In genomic region chr4:121215489-121215888, GRCm38 (mm10) we compare ENCODE assay signal across 8 mouse cellular contexts. TPM values are rescaled to one million over a fixed set of nuclear protein-coding genes. Genes with fewer than 3 reads are reported as not detected.
A peak's percentile ranks its signal among the peaks of the same experiment; 100 is the strongest.
DNase-seq lines count a peak whose midpoint lies in the region; ATAC-seq and TF ChIP-seq lines count a peak whose summit lies in the region.

No protein-coding gene starts in this region.

- no peaks in the 10 kb centered on the region for H3K36me3 ChIP-seq in ES-Bruce4 (ENCODE audit: control insufficient read depth, insufficient read depth, low read length, poor library complexity, severe bottlenecking)
- H3K36me3 ChIP-seq in forebrain, embryonic 16.5 days (ENCODE audit: control insufficient read depth, insufficient read depth) = no peaks in the 10 kb centered on the region
- no peaks in the 10 kb centered on the region for H3K36me3 ChIP-seq in liver, postnatal 0 days (replicated peaks; ENCODE audit: insufficient read depth, low read length)

- 22% methylated on average over 5 of the region's 5 CpGs for WGBS in forebrain, embryonic 16.5 days
- 29% methylated on average over 5 of the region's 5 CpGs for WGBS in liver, postnatal 0 days (ENCODE audit: insufficient replicate concordance)

- no peaks in the 10 kb centered on the region for H3K4me1 ChIP-seq in ES-Bruce4 (ENCODE audit: control insufficient read depth, insufficient read depth, low read length)
- peaks cover 20% of the 10 kb centered on the region for H3K4me1 ChIP-seq in forebrain, embryonic 16.5 days (replicated peaks; ENCODE audit: control insufficient read depth, insufficient read depth, low read length)
- H3K4me1 ChIP-seq in liver, postnatal 0 days (ENCODE audit: insufficient read depth) = peaks cover 22% of the 10 kb centered on the region

- no peak for TF ChIP-seq CTCF in ES-Bruce4 (IDR thresholded peaks at IDR 0.05; ENCODE audit: low read depth, low read length)
- TF ChIP-seq CTCF in liver, postnatal 0 days (IDR thresholded peaks at IDR 0.05; ENCODE audit: low read depth) = no peak

- peak overlapping the region; percentile 37 for H3K4me3 ChIP-seq in ES-Bruce4 (ENCODE audit: low read depth, low read length)
- H3K4me3 ChIP-seq in forebrain, embryonic 16.5 days (replicated peaks; ENCODE audit: low read length) = peak overlapping the region; percentile 96
- peak overlapping the region; percentile 98 for H3K4me3 ChIP-seq in liver, postnatal 0 days (ENCODE audit: low read depth, low read length)

- H3K27me3 ChIP-seq in ES-Bruce4 (ENCODE audit: control insufficient read depth, insufficient read depth, low read length, poor library complexity, severe bottlenecking) = no peaks in the 10 kb centered on the region
- peaks cover 7% of the 10 kb centered on the region; the same call in 1 of the 2 replicates for H3K27me3 ChIP-seq in forebrain, embryonic 16.5 days (replicated peaks; ENCODE audit: control insufficient read depth, insufficient read depth, low read length)
- no peaks in the 10 kb centered on the region for H3K27me3 ChIP-seq in liver, postnatal 0 days (ENCODE audit: insufficient read depth, low read length)

- TF ChIP-seq EP300 in ES-Bruce4 (IDR thresholded peaks at IDR 0.05; ENCODE audit: insufficient read depth, low read depth, low read length) = no peak
- no peak for TF ChIP-seq EP300 in liver, postnatal 0 days (IDR thresholded peaks at IDR 0.05; ENCODE audit: low read depth)

- DNase-seq in cerebellum, adult 11-12 months = peak; percentile 36
- no peak for DNase-seq in liver, postnatal 0 days
- no peak for DNase-seq in ovary, adult 18-20 months (ENCODE audit: low spot score)
- no peak for DNase-seq in thymus, postnatal 4 days
- DNase-seq in embryo, embryonic 10 days (ENCODE audit: low spot score) = no peak

- peak overlapping the region; percentile 21 for H3K27ac ChIP-seq in ES-Bruce4 (ENCODE audit: insufficient read depth, low read length)
- peak overlapping the region; percentile 84 for H3K27ac ChIP-seq in forebrain, embryonic 16.5 days (ENCODE audit: low read length)
- H3K27ac ChIP-seq in liver, postnatal 0 days (ENCODE audit: low read depth) = no peak overlapping the region

- 0 out of 2 replicates have a peak overlapping the region, but pooled peaks have one; percentile 11 for H3K9ac ChIP-seq in ES-Bruce4 (ENCODE audit: low read depth, poor library complexity, severe bottlenecking)
- H3K9ac ChIP-seq in forebrain, embryonic 16.5 days (replicated peaks; ENCODE audit: low read depth, low read length) = peak overlapping the region; percentile 67
- no peak overlapping the region; the same call in 1 of the 2 replicates for H3K9ac ChIP-seq in liver, postnatal 0 days (replicated peaks)

- H3K9me3 ChIP-seq in ES-Bruce4 (replicated peaks; ENCODE audit: control insufficient read depth, insufficient read depth, low read length, poor library complexity, severe bottlenecking) = no peaks in the 10 kb centered on the region
- no peaks in the 10 kb centered on the region for H3K9me3 ChIP-seq in forebrain, embryonic 16.5 days (ENCODE audit: control insufficient read depth, low read length)
- no peaks in the 10 kb centered on the region for H3K9me3 ChIP-seq in liver, postnatal 0 days (ENCODE audit: low read length)

- no peak for ATAC-seq in cerebellum, adult (ENCODE audit: insufficient number of reproducible peaks, low FRiP score, low TSS enrichment)
- ATAC-seq in forebrain, embryonic 16.5 days = peak; percentile 32; the same call in 1 of the 2 replicates
- no peak for ATAC-seq in liver, postnatal 0 days

- no peak for TF ChIP-seq POLR2A in ES-Bruce4 (IDR thresholded peaks at IDR 0.05; ENCODE audit: insufficient read depth, low read length)

- peak overlapping the region; percentile 64 for H3K4me2 ChIP-seq in forebrain, embryonic 16.5 days (ENCODE audit: low read length)
- H3K4me2 ChIP-seq in liver, postnatal 0 days (ENCODE audit: low read depth, low read length) = peak overlapping the region; percentile 62

RNA-seq across cellular contexts. Expression of gene Rlf, which starts 0.6 kb away (rescaled TPM):
- polyA plus RNA-seq in ES-Bruce4 (2011; ENCODE audit: insufficient read depth, insufficient read length, low read depth, missing spikeins) = 55.8 and 62.5 TPM in 2 replicates
- 34.5 and 34.9 TPM in 2 replicates for polyA plus RNA-seq in forebrain, embryonic 16.5 days (2015; fragmentation: Nextera tagmentation; extraction: Ambion mirVana)
- polyA plus RNA-seq in liver, postnatal 0 days (2015; fragmentation: Nextera tagmentation; extraction: Ambion mirVana) = 4.0 and 5.1 TPM in 2 replicates

Comparison
In these comparisons a context has a peak if more than half of its experiments do, and no peak if none do; other contexts are left out.
1. H3K4me3 ChIP-seq: peak in every context shown above with its lines; median percentile 98 in liver, postnatal 0 days; 96 in forebrain, embryonic 16.5 days; 37 in ES-Bruce4.